Mouse (Mus musculus): ENCODE measurements at regions not wholly inside any gene's neighbourhood (a gene's known extent, or its start where the extent isn't known, plus 50 kb on each side); places are given as distances from the start of the nearest gene placed in this dataset.

DNA sequence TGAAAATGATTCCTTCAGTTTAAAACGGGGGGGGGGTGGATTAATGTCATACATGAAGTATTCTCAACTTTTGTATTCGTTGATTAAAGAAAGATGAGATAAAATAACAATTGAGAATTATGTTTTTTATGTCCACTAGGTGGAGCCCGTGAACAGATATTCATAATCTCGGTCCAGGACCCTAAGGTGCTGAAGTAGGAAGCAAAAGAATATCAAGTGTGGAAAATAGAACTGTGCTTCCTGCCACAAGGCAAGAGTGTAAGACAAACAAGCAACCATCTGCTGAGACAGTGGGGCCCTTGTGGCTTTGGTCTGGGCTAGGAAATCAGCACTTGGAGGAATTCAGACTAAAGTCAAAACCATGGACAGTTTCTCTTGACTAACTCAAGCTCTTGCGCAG, 50.9 kb upstream of the Kap start:
- peak; percentile 53 for DNase-seq (ENCODE audit: low read depth, low spot score)
- Histone ChIP-seq H3K27me3 (ENCODE audit: control insufficient read depth, insufficient read depth, low read length, poor library complexity, severe bottlenecking) (no peaks in the 10 kb centered on the region), H3K36me3 (ENCODE audit: control insufficient read depth, insufficient read depth, low read length, poor library complexity, severe bottlenecking) (no peaks in the 10 kb centered on the region)

DNA sequence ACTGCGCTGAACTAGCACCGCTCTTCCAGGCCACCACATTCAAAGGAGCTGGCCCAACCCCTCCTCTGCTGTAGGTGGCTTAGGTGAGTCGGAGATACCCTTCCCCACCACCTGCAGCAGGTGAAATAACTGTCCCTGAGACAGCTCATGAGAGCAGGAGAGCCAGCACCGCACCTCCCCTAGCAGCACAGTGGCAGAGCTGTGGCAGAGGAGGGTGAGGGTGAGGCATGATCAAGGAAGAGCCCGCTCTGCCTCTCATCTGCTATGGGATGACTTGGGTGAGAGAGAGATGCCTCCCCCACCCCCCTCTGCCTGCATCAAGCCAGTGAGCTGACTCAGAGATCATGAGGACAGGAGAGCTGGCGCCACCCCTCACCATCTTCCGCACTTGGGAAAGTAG, 81.1 kb upstream of the Kap start:
- no peaks in the 10 kb centered on the region for H3K36me3 ChIP-seq (ENCODE audit: control insufficient read depth, insufficient read depth, low read length, poor library complexity, severe bottlenecking)
- no peaks in the 10 kb centered on the region for H3K27me3 ChIP-seq (ENCODE audit: control insufficient read depth, insufficient read depth, low read length, poor library complexity, severe bottlenecking)
- DNase-seq (ENCODE audit: low read depth, low spot score), result no peak

DNA sequence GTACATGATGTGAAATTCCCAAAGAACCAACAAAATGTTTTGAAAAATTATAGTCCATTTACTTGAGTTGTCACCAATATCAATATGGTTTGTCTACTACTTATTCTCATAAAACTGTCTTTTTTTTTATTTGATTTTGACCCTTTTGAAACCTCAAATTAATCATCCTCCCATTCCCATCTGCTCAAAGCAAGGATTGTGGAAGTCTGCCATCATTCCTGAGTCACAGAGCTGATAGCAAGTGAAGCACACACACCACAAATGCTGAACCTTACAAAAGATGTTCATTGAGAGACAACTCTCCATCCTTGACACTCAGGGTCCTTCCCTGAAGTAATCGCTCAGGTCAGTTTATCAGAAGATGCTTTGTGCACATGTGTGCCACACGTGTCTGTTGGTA, 82.1 kb upstream of the Kap start:
- DNase-seq (ENCODE audit: low read depth, low spot score), result no peak
- Histone ChIP-seq H3K36me3 (ENCODE audit: control insufficient read depth, insufficient read depth, low read length, poor library complexity, severe bottlenecking) (no peaks in the 10 kb centered on the region), H3K27me3 (ENCODE audit: control insufficient read depth, insufficient read depth, low read length, poor library complexity, severe bottlenecking) (no peaks in the 10 kb centered on the region)

DNA sequence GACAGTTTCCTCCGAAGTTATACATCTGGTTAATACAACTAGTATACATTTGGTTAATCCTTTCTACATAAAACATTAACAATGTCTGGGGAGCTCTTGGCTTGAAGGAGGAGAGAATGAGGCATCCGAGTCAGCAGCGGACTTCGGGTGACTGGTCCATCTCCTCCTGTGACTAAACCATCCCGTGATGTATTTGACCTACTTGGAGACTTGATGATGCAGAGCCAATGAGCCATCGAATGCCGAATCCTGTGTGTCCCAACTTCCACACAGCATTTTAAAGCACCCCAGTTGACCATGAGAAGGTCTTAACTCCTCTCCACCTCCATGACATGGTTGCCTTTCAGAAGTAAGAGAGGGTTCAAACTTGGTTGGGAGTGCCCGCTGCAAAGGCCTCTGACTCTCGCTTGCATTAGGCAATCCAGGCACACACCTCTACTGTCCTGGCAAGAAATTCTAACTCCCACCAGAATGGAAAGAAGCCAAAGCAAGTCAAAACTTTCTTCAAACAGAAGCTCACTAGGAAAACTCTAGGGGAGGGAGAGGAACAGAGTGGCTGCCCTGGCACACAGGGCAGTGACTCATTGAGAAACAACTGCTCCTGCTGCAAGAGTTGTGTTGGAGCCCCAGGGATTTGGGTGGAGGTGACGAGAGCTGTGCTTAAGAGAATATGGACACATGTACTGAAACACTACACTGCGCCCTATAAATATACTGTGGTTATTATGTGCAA, 75.4 kb upstream of the Etv6 start:
- H3K36me3 ChIP-seq (ENCODE audit: control insufficient read depth, insufficient read depth, low read length, poor library complexity, severe bottlenecking), result no peaks in the 10 kb centered on the region
- no peaks in the 10 kb centered on the region for H3K27me3 ChIP-seq (ENCODE audit: control insufficient read depth, insufficient read depth, low read length, poor library complexity, severe bottlenecking)
- no peak for DNase-seq (ENCODE audit: low read depth, low spot score)

DNA sequence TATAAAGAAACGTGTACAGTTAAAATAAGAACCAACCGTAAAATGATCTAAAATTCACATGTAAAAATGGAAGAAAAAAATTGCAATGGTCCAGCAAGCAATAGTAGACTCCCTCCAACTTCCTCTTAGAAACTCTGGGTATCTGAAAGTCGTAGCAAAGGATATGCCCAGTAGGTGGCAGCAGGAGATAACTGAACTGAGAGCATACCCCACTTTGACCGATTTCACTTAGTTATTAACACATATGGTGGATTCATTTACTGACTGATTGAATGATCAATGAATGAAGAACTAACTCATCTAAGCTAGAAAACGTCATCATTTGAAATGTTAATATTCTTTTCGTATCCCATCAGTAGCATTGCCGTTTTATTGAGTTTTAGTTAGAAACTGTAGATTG, 74.8 kb upstream of the Etv6 start:
- H3K27me3 ChIP-seq (ENCODE audit: control insufficient read depth, insufficient read depth, low read length, poor library complexity, severe bottlenecking), result no peaks in the 10 kb centered on the region
- peak; percentile 90 for DNase-seq (ENCODE audit: low read depth, low spot score)
- H3K36me3 ChIP-seq (ENCODE audit: control insufficient read depth, insufficient read depth, low read length, poor library complexity, severe bottlenecking), result no peaks in the 10 kb centered on the region

DNA sequence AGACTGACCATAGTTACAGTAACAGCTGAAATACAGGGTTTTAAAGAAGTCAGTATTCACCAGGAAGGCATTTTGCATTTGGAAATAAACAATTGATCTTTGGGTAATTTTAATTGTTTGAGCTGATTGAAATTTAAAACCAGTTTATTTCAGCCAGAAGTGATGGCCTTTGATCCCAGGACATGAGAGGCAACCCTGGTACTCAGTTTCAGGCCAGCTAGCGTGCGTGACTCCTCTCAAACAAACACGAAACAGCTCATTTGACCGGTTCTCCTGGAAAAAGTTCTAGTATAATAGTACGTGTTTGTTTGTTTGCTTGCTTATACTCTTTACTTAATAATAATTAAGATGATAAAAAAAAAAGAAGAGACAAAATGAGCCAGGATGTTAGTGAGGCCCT, 72.9 kb upstream of the Etv6 start:
- no peaks in the 10 kb centered on the region for H3K27me3 ChIP-seq (ENCODE audit: control insufficient read depth, insufficient read depth, low read length, poor library complexity, severe bottlenecking)
- no peaks in the 10 kb centered on the region for H3K36me3 ChIP-seq (ENCODE audit: control insufficient read depth, insufficient read depth, low read length, poor library complexity, severe bottlenecking)
- no peak for DNase-seq (ENCODE audit: low read depth, low spot score)

DNA sequence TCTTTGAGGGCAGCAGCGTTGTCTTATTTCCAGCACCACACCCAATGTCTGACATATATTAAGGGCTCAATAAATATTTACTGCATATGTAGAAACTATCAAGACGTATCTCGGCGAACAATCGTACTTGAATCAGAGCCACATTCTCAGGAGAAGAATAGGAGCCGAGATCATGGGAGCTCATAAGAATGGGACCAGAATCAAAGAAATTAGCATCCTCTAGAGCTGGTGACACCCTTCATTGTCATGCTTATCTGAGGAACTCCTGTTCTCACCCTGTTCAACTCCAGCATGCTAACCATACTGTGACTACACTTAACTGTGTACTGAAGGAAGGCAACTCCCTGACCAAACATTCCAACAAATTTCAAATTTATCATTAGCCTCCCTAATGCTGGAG, 72.2 kb upstream of the Etv6 start:
- Histone ChIP-seq H3K27me3 (ENCODE audit: control insufficient read depth, insufficient read depth, low read length, poor library complexity, severe bottlenecking) (no peaks in the 10 kb centered on the region), H3K36me3 (ENCODE audit: control insufficient read depth, insufficient read depth, low read length, poor library complexity, severe bottlenecking) (no peaks in the 10 kb centered on the region)
- DNase-seq (ENCODE audit: low read depth, low spot score), result no peak

DNA sequence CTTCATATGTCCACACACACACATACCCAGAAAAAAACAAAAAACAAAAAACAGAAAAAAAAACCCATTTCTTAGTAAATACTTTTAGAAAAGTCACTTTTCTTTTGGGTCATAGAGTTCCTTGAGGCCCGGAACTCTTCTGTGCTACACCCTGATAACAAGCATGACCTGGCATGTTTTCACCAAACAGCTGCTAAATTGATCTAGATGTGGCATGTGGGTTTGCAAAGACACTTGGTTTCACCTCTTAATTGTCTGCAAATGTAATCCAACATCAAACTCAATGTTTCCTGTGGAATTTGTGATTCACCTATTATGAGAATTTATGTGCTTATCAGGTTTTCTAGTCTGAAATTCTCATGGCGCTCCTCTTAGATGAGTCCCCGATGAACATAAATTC, 68.2 kb upstream of the Etv6 start:
- Histone ChIP-seq H3K27me3 (ENCODE audit: control insufficient read depth, insufficient read depth, low read length, poor library complexity, severe bottlenecking) (no peaks in the 10 kb centered on the region), H3K36me3 (ENCODE audit: control insufficient read depth, insufficient read depth, low read length, poor library complexity, severe bottlenecking) (no peaks in the 10 kb centered on the region)
- no peak for DNase-seq (ENCODE audit: low read depth, low spot score)

DNA sequence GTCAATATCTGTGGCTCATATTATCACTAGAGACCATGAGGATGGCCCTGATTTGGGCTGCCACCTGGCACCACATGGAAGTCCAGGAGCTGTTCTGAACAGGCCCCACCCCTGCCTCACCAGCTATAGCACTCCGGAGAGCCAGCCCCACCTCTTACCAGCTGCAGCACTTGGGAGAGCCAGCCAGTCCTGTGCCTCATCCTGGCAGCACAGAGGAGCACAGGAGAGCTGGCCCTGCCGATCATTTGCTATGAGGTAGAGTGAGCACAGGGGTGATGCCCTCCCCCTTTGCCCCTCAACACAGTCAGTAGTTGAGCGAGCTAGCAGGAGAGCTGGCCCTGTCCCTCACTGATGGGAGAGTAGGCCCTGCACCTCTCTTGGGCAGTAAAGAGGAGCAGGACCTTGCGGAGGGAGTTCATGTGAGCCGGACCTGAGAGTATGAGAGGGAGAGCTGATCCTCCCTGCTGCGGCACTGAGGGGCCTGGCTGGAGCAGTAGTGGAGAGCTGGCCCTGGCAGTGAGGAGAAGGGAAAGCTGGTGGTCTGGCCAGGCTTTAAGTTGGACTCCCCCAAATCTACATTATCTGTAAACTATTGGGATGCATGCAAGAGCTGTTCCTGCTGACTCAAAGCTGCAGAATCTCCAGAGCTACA, 63.3 kb upstream of the Etv6 start:
- Histone ChIP-seq H3K36me3 (ENCODE audit: control insufficient read depth, insufficient read depth, low read length, poor library complexity, severe bottlenecking) (no peaks in the 10 kb centered on the region), H3K27me3 (ENCODE audit: control insufficient read depth, insufficient read depth, low read length, poor library complexity, severe bottlenecking) (no peaks in the 10 kb centered on the region)
- no peak for DNase-seq (ENCODE audit: low read depth, low spot score)

DNA sequence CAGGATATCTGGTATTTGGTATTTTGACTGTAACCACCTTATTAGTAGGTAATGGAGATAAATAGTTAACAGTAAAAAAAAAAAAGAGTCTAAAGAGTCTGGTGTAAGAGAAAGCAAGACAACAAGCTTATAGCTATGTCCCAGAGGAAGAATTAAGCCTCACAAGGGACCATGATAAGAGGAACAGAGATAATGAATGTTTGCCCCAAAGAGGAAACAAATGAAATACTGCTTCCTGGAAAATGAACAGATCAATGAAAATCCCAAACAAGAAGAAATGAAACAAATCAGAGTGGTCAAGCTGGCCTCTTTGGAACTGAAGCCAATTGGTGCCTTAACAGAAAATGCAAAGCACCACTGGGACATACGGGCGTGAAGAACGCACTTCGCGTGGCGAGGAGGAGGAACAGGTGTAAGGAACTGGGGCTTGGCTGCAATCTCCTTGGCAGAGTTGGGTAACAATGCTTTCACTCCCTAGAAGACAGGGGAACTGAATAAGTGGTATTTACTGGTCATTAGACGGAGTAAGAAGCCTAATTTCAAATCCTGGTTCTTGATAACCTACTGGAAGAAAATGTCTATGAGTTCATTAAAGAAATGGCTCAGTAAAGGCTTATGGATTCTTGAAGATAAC, 62.2 kb upstream of the Etv6 start:
- Histone ChIP-seq H3K27me3 (ENCODE audit: control insufficient read depth, insufficient read depth, low read length, poor library complexity, severe bottlenecking) (no peaks in the 10 kb centered on the region), H3K36me3 (ENCODE audit: control insufficient read depth, insufficient read depth, low read length, poor library complexity, severe bottlenecking) (no peaks in the 10 kb centered on the region)
- no peak for DNase-seq (ENCODE audit: low read depth, low spot score)

DNA sequence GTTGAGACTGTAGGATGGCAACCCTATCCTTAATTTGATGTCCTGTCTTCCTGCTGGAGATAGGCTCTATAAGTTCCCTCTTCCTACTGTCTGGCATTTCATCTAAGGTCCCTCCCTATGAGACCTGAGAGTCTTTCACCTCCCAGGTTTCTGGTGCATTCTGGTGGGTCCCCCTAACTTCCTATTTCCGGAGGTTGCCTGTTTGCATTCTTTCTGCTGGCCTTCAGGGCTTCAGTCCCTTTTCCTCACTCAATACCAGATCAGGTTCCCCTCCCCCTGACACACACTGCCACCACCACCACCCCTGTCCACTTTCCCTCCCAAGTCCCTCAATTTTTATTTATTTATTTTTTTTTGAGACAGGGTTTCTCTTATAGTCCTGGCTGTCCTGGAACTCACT, 59.5 kb upstream of the Etv6 start:
- DNase-seq (ENCODE audit: low read depth, low spot score), result no peak
- Histone ChIP-seq H3K27me3 (ENCODE audit: control insufficient read depth, insufficient read depth, low read length, poor library complexity, severe bottlenecking) (no peaks in the 10 kb centered on the region), H3K36me3 (ENCODE audit: control insufficient read depth, insufficient read depth, low read length, poor library complexity, severe bottlenecking) (no peaks in the 10 kb centered on the region)

DNA sequence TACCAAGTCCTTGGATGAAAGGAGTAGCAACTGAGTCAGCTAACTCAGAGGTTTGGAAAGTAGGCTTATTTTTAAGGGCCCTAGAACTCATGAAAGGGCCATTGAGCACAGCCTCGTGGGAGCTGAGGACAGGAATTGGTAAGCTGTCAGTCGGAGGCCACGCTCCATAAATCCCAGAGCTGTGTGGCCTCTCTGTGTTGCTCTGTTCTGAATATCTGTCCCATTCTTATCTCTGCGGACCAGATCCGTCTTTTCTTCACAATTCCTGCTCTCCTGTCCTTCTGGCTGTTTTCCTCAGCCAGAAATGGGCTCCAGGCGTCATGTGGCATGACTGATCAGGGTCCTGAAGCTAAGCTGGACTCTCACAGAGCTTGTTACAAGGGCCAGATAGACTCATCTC, 58.6 kb upstream of the Etv6 start:
- no peak for DNase-seq (ENCODE audit: low read depth, low spot score)
- Histone ChIP-seq H3K36me3 (ENCODE audit: control insufficient read depth, insufficient read depth, low read length, poor library complexity, severe bottlenecking) (no peaks in the 10 kb centered on the region), H3K27me3 (ENCODE audit: control insufficient read depth, insufficient read depth, low read length, poor library complexity, severe bottlenecking) (no peaks in the 10 kb centered on the region)

DNA sequence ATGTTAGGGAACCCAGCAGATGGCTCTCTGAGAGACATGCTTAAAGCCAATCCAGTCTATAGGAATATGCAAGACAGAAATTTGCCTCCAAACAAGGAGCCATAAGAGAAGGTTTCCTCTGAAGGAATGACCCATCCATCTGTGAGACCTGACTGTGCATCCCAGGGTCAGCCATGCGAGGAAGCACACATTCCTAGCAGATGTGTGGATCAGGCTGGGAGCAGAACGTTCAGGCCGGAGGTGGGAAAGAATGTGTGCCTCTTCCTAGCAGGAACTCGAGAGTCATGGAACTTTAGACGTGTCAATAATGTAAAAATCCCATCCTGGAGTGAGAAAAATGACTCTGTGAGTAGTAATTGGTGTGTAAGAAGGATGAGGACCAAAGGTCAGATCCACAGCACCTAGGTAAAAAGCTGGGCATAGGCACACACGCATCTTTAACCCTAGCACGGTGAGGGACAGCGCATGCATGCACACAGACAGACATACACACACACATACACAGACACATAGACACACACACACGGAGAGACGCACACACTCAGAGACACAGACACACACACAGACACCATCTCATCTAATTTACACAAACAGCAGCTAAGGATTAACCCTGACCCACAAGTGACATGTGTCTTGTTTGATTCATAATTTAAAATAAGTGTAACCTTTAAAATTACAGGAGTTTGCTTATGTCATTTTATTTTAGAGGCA, 51.5 kb upstream of the Etv6 start:
- no peaks in the 10 kb centered on the region for H3K27me3 ChIP-seq (ENCODE audit: control insufficient read depth, insufficient read depth, low read length, poor library complexity, severe bottlenecking)
- no peaks in the 10 kb centered on the region for H3K36me3 ChIP-seq (ENCODE audit: control insufficient read depth, insufficient read depth, low read length, poor library complexity, severe bottlenecking)
- no peak for DNase-seq (ENCODE audit: low read depth, low spot score)

DNA sequence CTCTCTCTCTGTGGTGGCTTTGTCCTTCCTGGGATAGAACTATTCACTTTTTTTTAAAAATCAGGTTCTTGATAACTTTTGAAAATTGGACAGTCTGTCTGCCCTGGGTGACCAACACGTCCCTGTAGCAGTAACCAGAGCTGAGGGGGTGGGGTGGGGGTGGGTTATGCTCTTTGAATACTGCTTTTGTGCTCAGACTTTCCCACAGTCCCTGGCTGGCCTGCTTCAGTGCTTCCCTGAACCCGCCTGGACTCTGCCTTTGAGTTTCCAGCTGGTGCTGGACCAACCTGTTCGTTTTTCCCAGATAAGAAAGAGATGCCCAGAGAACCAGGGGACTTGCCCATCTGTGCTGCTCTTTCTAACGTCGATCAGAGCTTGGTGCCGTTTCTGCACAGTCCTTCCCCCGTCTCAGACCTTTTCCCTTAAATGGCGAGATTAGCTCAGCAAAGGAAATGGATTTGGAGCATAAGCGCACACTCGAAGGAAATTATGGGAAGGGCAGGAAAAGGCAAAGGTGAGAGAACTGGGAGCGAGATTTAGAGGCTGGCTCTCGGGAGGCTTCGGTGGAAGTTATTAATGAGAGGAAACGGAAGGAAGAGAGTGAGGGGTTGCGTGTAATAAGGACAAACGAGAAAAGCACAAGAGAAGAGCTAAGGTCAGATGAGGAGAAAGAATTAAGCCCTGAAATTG, 50.7 kb upstream of the Etv6 start:
- DNase-seq (ENCODE audit: low read depth, low spot score), result no peak
- Histone ChIP-seq H3K36me3 (ENCODE audit: control insufficient read depth, insufficient read depth, low read length, poor library complexity, severe bottlenecking) (no peaks in the 10 kb centered on the region), H3K27me3 (ENCODE audit: control insufficient read depth, insufficient read depth, low read length, poor library complexity, severe bottlenecking) (no peaks in the 10 kb centered on the region)

Measured in splenic B cell, adult 2 months (primary cell).